Mouse (Mus musculus): ENCODE results near the gene Rgl1.
A peak's percentile ranks its signal among the peaks of the same experiment; 100 is the strongest.
"Not testable (repeated sequence)": the region's sequence is repeated elsewhere in the genome, so short reads cannot be mapped to it uniquely, and the experiment has no call there.

Rgl1 gene

GRCm38 (mm10) chr1:152784620-152785019, 18.5 kb upstream of the Rgl1 start:
- no peak for DNase-seq

- DNase-seq = peak; percentile 85 to 86
These were observed 13.1 kb upstream of the Rgl1 start for GRCm38 (mm10) chr1:152779071-152779737.

GRCm38 (mm10) chr1:152774601-152775000, 8.4 kb upstream of the Rgl1 start:
- DNase-seq = not testable (repeated sequence)

GRCm38 (mm10) chr1:152771016-152771415, 4.9 kb upstream of the Rgl1 start:
- DNase-seq = no peak

- DNase-seq = peak; percentile 85 to 92
These were observed 1.8 kb upstream of the Rgl1 start for GRCm38 (mm10) chr1:152767749-152768488.

- DNase-seq = peak; percentile 23 to 71
These were observed 925 bp upstream of the Rgl1 start for GRCm38 (mm10) chr1:152766804-152767748.

- DNase-seq = no peak
These were observed 4.4 kb downstream of the Rgl1 start for GRCm38 (mm10) chr1:152761791-152762190.

- DNase-seq = peak in 1 of 2 experiments; percentile 8
These were observed 15.7 kb downstream of the Rgl1 start, which contains the start of gene Apobec4 for GRCm38 (mm10) chr1:152750312-152750965. TSS of gene Apobec4 (plus strand) at chr1:152750551.

GRCm38 (mm10) chr1:152749276-152749675, 16.9 kb downstream of the Rgl1 start:
- DNase-seq = no peak

- DNase-seq = peak; percentile 83 to 95
These were observed 19.7 kb downstream of the Rgl1 start for GRCm38 (mm10) chr1:152746426-152746825.

- DNase-seq = no peak
These were observed 22.9 kb downstream of the Rgl1 start for GRCm38 (mm10) chr1:152743095-152743826.

GRCm38 (mm10) chr1:152739374-152739773, 26.8 kb downstream of the Rgl1 start:
- DNase-seq = no peak

GRCm38 (mm10) chr1:152738793-152739192, 27.4 kb downstream of the Rgl1 start:
- no peak for DNase-seq

GRCm38 (mm10) chr1:152727604-152728236, 38.4 kb downstream of the Rgl1 start:
- peak in 1 of 2 experiments; percentile 15 for DNase-seq

GRCm38 (mm10) chr1:152726095-152726494, 40.1 kb downstream of the Rgl1 start:
- DNase-seq = no peak

- no peak for DNase-seq
These were observed 41.9 kb downstream of the Rgl1 start for GRCm38 (mm10) chr1:152724286-152724685.

GRCm38 (mm10) chr1:152721535-152722198, 44.5 kb downstream of the Rgl1 start:
- DNase-seq = no peak

GRCm38 (mm10) chr1:152720969-152721368, 45.2 kb downstream of the Rgl1 start:
- DNase-seq = no peak

GRCm38 (mm10) chr1:152718200-152718599, 48.0 kb downstream of the Rgl1 start:
- no peak for DNase-seq

- no peak for DNase-seq
These were observed 48.8 kb downstream of the Rgl1 start for GRCm38 (mm10) chr1:152717329-152717728.

GRCm38 (mm10) chr1:152714405-152714804, 51.7 kb downstream of the Rgl1 start:
- no peak for DNase-seq
